Comparison of ENCODE assay signal across 14 mouse cellular contexts in genomic region chr4:140053042-140053441, GRCm38 (mm10).
DNase-seq lines count a peak whose midpoint lies in the region; ATAC-seq and TF ChIP-seq lines count a peak whose summit lies in the region.
"Had no signal": no experiment of that assay in that cellular context is flagged by ENCODE, and none has a peak within 500 bp of the region (broad histone marks: within the 10 kb centered on the region; RNA-seq: fewer than 3 reads in every experiment).

No protein-coding gene starts in this region.

- H3K9me3 ChIP-seq in hindbrain, postnatal 0 days (ENCODE audit: low read length) = no peaks in the 10 kb centered on the region
- 0 out of 2 replicates have a peak, but pooled peaks cover 4% of the 10 kb centered on the region for H3K9me3 ChIP-seq in hindbrain, embryonic 13.5 days
- H3K9me3 ChIP-seq in midbrain, postnatal 0 days (ENCODE audit: low read length) = no peaks in the 10 kb centered on the region
- H3K9me3 ChIP-seq in midbrain, embryonic 13.5 days = peaks cover 4% of the 10 kb centered on the region; the same call in 1 of the 2 replicates
- H3K9me3 ChIP-seq: embryonic facial prominence, embryonic 15.5 days had no signal

- no peaks in the 10 kb centered on the region for H3K4me1 ChIP-seq in hindbrain, postnatal 0 days (ENCODE audit: insufficient read depth, low read length)
- peaks cover 9% of the 10 kb centered on the region for H3K4me1 ChIP-seq in hindbrain, embryonic 13.5 days (replicated peaks)
- H3K4me1 ChIP-seq in midbrain, postnatal 0 days (ENCODE audit: insufficient read depth, low read length) = no peaks in the 10 kb centered on the region
- peaks cover 17% of the 10 kb centered on the region for H3K4me1 ChIP-seq in midbrain, embryonic 13.5 days (replicated peaks)
- H3K4me1 ChIP-seq: embryonic facial prominence, embryonic 13.5 days; embryonic facial prominence, embryonic 15.5 days had no signal

- H3K4me3 ChIP-seq in hindbrain, postnatal 0 days (ENCODE audit: low read length) = no peak overlapping the region
- H3K4me3 ChIP-seq in hindbrain, embryonic 13.5 days = no peak overlapping the region
- no peak overlapping the region for H3K4me3 ChIP-seq in midbrain, postnatal 0 days (ENCODE audit: low read depth, low read length)
- no peak overlapping the region for H3K4me3 ChIP-seq in midbrain, embryonic 13.5 days (replicated peaks)
- H3K4me3 ChIP-seq: embryonic facial prominence, embryonic 13.5 days; embryonic facial prominence, embryonic 15.5 days; erythroblast, embryonic 14.5 days; forebrain, embryonic 10.5 days; forebrain, embryonic 12.5 days had no signal

- H3K27ac ChIP-seq in hindbrain, postnatal 0 days = no peak overlapping the region
- no peak overlapping the region for H3K27ac ChIP-seq in hindbrain, embryonic 13.5 days
- H3K27ac ChIP-seq in midbrain, postnatal 0 days (ENCODE audit: low read depth, low read length) = no peak overlapping the region
- H3K27ac ChIP-seq in midbrain, embryonic 13.5 days = no peak overlapping the region
- H3K27ac ChIP-seq: embryonic facial prominence, embryonic 13.5 days; embryonic facial prominence, embryonic 15.5 days; forebrain, embryonic 10.5 days; forebrain, embryonic 12.5 days had no signal

- WGBS in hindbrain, postnatal 0 days = 50% methylated on average over 7 of the region's 7 CpGs
- 65% methylated on average over 7 of the region's 7 CpGs for WGBS in hindbrain, embryonic 13.5 days
- WGBS in midbrain, postnatal 0 days = 69% methylated on average over 7 of the region's 7 CpGs
- WGBS in midbrain, embryonic 13.5 days = 74% methylated on average over 7 of the region's 7 CpGs

- no peaks in the 10 kb centered on the region for H3K36me3 ChIP-seq in hindbrain, postnatal 0 days (ENCODE audit: insufficient read depth, low read length)
- H3K36me3 ChIP-seq in hindbrain, embryonic 13.5 days = no peaks in the 10 kb centered on the region
- no peaks in the 10 kb centered on the region for H3K36me3 ChIP-seq in midbrain, postnatal 0 days (ENCODE audit: insufficient read depth, low read length)
- H3K36me3 ChIP-seq in midbrain, embryonic 13.5 days = no peaks in the 10 kb centered on the region
- H3K36me3 ChIP-seq: embryonic facial prominence, embryonic 13.5 days; embryonic facial prominence, embryonic 15.5 days; forebrain, embryonic 10.5 days; forebrain, embryonic 12.5 days had no signal

- DNase-seq in cerebellum, postnatal 14 days = peak; percentile 52 to 64
- no peak for DNase-seq in cerebellum, postnatal 36 days
- peak; percentile 41 for DNase-seq in hindbrain, postnatal 0 days (ENCODE audit: low spot score)
- peak; percentile 63 for DNase-seq in midbrain, postnatal 0 days (ENCODE audit: low spot score)
- DNase-seq: cerebellum, adult 11 months had no signal

- H3K4me2 ChIP-seq in hindbrain, postnatal 0 days (ENCODE audit: low read depth, low read length) = no peak overlapping the region
- H3K4me2 ChIP-seq in hindbrain, embryonic 13.5 days = no peak overlapping the region
- no peak overlapping the region for H3K4me2 ChIP-seq in midbrain, postnatal 0 days (ENCODE audit: low read depth, low read length, poor library complexity, severe bottlenecking)
- H3K4me2 ChIP-seq in midbrain, embryonic 13.5 days (replicated peaks) = no peak overlapping the region
- H3K4me2 ChIP-seq: embryonic facial prominence, embryonic 13.5 days; embryonic facial prominence, embryonic 15.5 days; forebrain, embryonic 12.5 days had no signal

- H3K27me3 ChIP-seq in hindbrain, postnatal 0 days (ENCODE audit: insufficient read depth, low read length) = no peaks in the 10 kb centered on the region
- no peaks in the 10 kb centered on the region for H3K27me3 ChIP-seq in hindbrain, embryonic 13.5 days
- H3K27me3 ChIP-seq in midbrain, postnatal 0 days (ENCODE audit: insufficient read depth, low read length) = no peaks in the 10 kb centered on the region
- no peaks in the 10 kb centered on the region for H3K27me3 ChIP-seq in midbrain, embryonic 13.5 days
- H3K27me3 ChIP-seq: embryonic facial prominence, embryonic 13.5 days; embryonic facial prominence, embryonic 15.5 days; forebrain, embryonic 12.5 days had no signal

- ATAC-seq in hindbrain, postnatal 0 days = 0 out of 2 replicates have a peak, but pooled peaks have one; percentile 22
- ATAC-seq in hindbrain, embryonic 13.5 days (ENCODE audit: low FRiP score) = no peak
- ATAC-seq in midbrain, postnatal 0 days (ENCODE audit: low FRiP score) = no peak
- no peak for ATAC-seq in midbrain, embryonic 13.5 days
- ATAC-seq: forebrain, embryonic 14.5 days; forebrain, embryonic 16.5 days had no signal

- H3K9ac ChIP-seq in hindbrain, postnatal 0 days (replicated peaks; ENCODE audit: low read length) = no peak overlapping the region
- H3K9ac ChIP-seq in hindbrain, embryonic 13.5 days = no peak overlapping the region
- H3K9ac ChIP-seq in midbrain, postnatal 0 days (replicated peaks; ENCODE audit: low read length, poor library complexity, severe bottlenecking) = no peak overlapping the region
- no peak overlapping the region for H3K9ac ChIP-seq in midbrain, embryonic 13.5 days (replicated peaks)
- H3K9ac ChIP-seq: embryonic facial prominence, embryonic 13.5 days; embryonic facial prominence, embryonic 15.5 days; forebrain, embryonic 12.5 days had no signal

- no peak for TF ChIP-seq CTCF in hindbrain, postnatal 0 days (IDR thresholded peaks at IDR 0.05; ENCODE audit: low read depth)
- no peak for TF ChIP-seq CTCF in midbrain, postnatal 0 days (IDR thresholded peaks at IDR 0.05)

Comparison
In these comparisons a context has a peak if more than half of its experiments do, and no peak if none do; other contexts are left out.
1. DNase-seq: peak in cerebellum, postnatal 14 days (2 of 2), hindbrain, postnatal 0 days (single experiment) and midbrain, postnatal 0 days (single experiment); none in cerebellum, postnatal 36 days (0 of 2).